Mouse (Mus musculus): ENCODE results near the gene Gm13030. TPM values are rescaled to one million over a fixed set of nuclear protein-coding genes. Genes with fewer than 3 reads are reported as not detected.

Gm13030 gene
- polyA plus RNA-seq, 1 experiment: not detected

GRCm38 (mm10) chr4:138858446-138858845 lies 15.3 kb downstream of the Gm13030 start:
- no peak for TF ChIP-seq POLR2A (IDR thresholded peaks at IDR 0.05; ENCODE audit: control insufficient read depth, low read depth, low read length)
- TF ChIP-seq CTCF (IDR thresholded peaks at IDR 0.05; ENCODE audit: control insufficient read depth, insufficient read depth, insufficient replicate concordance, low read depth, low read length): 0 out of 2 replicates have a peak, but pooled peaks have one; percentile 4
- Histone ChIP-seq H3K36me3 (ENCODE audit: control insufficient read depth, insufficient read depth, low read length) (no peaks in the 10 kb centered on the region), H3K27me3 (ENCODE audit: control insufficient read depth, insufficient read depth, low read length) (no peaks in the 10 kb centered on the region), H3K27ac (ENCODE audit: control insufficient read depth, insufficient read depth, low read depth, low read length) (no peak overlapping the region), H3K4me1 (ENCODE audit: control insufficient read depth, insufficient read depth, low read length) (peaks cover 3% of the 10 kb centered on the region), H3K4me3 (ENCODE audit: control insufficient read depth, low read depth, low read length) (no peak overlapping the region)

- H3K4me1 ChIP-seq (ENCODE audit: control insufficient read depth, insufficient read depth, low read length): no peaks in the 10 kb centered on the region
- H3K4me3 ChIP-seq (ENCODE audit: control insufficient read depth, low read depth, low read length): no peak overlapping the region
- TF ChIP-seq CTCF (IDR thresholded peaks at IDR 0.05; ENCODE audit: control insufficient read depth, insufficient read depth, insufficient replicate concordance, low read depth, low read length): no peak
- TF ChIP-seq POLR2A (IDR thresholded peaks at IDR 0.05; ENCODE audit: control insufficient read depth, low read depth, low read length): no peak
- H3K36me3 ChIP-seq (ENCODE audit: control insufficient read depth, insufficient read depth, low read length): no peaks in the 10 kb centered on the region
- no peaks in the 10 kb centered on the region for H3K27me3 ChIP-seq (ENCODE audit: control insufficient read depth, insufficient read depth, low read length)
- no peak overlapping the region for H3K27ac ChIP-seq (ENCODE audit: control insufficient read depth, insufficient read depth, low read depth, low read length)
Observed at GRCm38 (mm10) chr4:138857576-138857975, 16.2 kb downstream of the Gm13030 start.

DNA sequence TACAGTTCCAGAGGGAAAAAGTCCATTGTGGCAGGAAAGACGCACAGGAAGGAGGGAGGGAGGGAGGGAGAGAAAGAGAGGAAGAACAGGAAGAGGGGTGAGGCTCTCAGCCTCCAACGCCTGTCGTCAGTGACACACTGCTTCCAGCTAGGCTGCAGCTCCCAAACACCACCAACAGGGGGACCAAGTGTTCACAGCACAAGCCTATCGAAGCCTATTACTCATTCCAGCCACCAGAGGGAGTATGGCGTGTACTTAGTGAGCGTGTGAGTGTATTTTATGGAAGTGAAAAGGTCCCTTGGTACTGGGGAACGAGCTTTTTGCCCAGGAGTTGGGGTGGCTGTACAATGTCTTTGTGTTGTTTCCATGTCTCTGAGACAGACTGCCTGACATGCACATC lies 17.3 kb downstream of the Gm13030 start:
- no peaks in the 10 kb centered on the region for H3K27me3 ChIP-seq (ENCODE audit: control insufficient read depth, insufficient read depth, low read length)
- no peaks in the 10 kb centered on the region for H3K36me3 ChIP-seq (ENCODE audit: control insufficient read depth, insufficient read depth, low read length)
- H3K27ac ChIP-seq (ENCODE audit: control insufficient read depth, insufficient read depth, low read depth, low read length): no peak overlapping the region
- no peaks in the 10 kb centered on the region for H3K4me1 ChIP-seq (ENCODE audit: control insufficient read depth, insufficient read depth, low read length)
- TF ChIP-seq POLR2A (IDR thresholded peaks at IDR 0.05; ENCODE audit: control insufficient read depth, low read depth, low read length) (no peak), CTCF (IDR thresholded peaks at IDR 0.05; ENCODE audit: control insufficient read depth, insufficient read depth, insufficient replicate concordance, low read depth, low read length) (peak; percentile 92; the same call in 1 of the 2 replicates)
- no peak overlapping the region for H3K4me3 ChIP-seq (ENCODE audit: control insufficient read depth, low read depth, low read length)

- Histone ChIP-seq H3K27me3 (ENCODE audit: control insufficient read depth, insufficient read depth, low read length) (no peaks in the 10 kb centered on the region), H3K36me3 (ENCODE audit: control insufficient read depth, insufficient read depth, low read length) (no peaks in the 10 kb centered on the region), H3K4me1 (ENCODE audit: control insufficient read depth, insufficient read depth, low read length) (no peaks in the 10 kb centered on the region), H3K27ac (ENCODE audit: control insufficient read depth, insufficient read depth, low read depth, low read length) (no peak overlapping the region), H3K4me3 (ENCODE audit: control insufficient read depth, low read depth, low read length) (no peak overlapping the region)
- TF ChIP-seq POLR2A (IDR thresholded peaks at IDR 0.05; ENCODE audit: control insufficient read depth, low read depth, low read length) (no peak), CTCF (IDR thresholded peaks at IDR 0.05; ENCODE audit: control insufficient read depth, insufficient read depth, insufficient replicate concordance, low read depth, low read length) (no peak)
Observed at GRCm38 (mm10) chr4:138855092-138855632, 18.6 kb downstream of the Gm13030 start.

- no peaks in the 10 kb centered on the region for H3K4me1 ChIP-seq (ENCODE audit: control insufficient read depth, insufficient read depth, low read length)
- H3K36me3 ChIP-seq (ENCODE audit: control insufficient read depth, insufficient read depth, low read length): no peaks in the 10 kb centered on the region
- no peak overlapping the region for H3K27ac ChIP-seq (ENCODE audit: control insufficient read depth, insufficient read depth, low read depth, low read length)
- TF ChIP-seq CTCF (IDR thresholded peaks at IDR 0.05; ENCODE audit: control insufficient read depth, insufficient read depth, insufficient replicate concordance, low read depth, low read length) (no peak), POLR2A (IDR thresholded peaks at IDR 0.05; ENCODE audit: control insufficient read depth, low read depth, low read length) (no peak)
- no peak overlapping the region for H3K4me3 ChIP-seq (ENCODE audit: control insufficient read depth, low read depth, low read length)
- H3K27me3 ChIP-seq (ENCODE audit: control insufficient read depth, insufficient read depth, low read length): no peaks in the 10 kb centered on the region
Observed at GRCm38 (mm10) chr4:138852961-138853360, 20.8 kb downstream of the Gm13030 start.

GRCm38 (mm10) chr4:138851463-138851862 lies 22.3 kb downstream of the Gm13030 start:
- TF ChIP-seq CTCF (IDR thresholded peaks at IDR 0.05; ENCODE audit: control insufficient read depth, insufficient read depth, insufficient replicate concordance, low read depth, low read length): peak; percentile 93; the same call in 1 of the 2 replicates
- no peak for TF ChIP-seq POLR2A (IDR thresholded peaks at IDR 0.05; ENCODE audit: control insufficient read depth, low read depth, low read length)
- no peaks in the 10 kb centered on the region for H3K36me3 ChIP-seq (ENCODE audit: control insufficient read depth, insufficient read depth, low read length)
- no peak overlapping the region for H3K4me3 ChIP-seq (ENCODE audit: control insufficient read depth, low read depth, low read length)
- H3K4me1 ChIP-seq (ENCODE audit: control insufficient read depth, insufficient read depth, low read length): no peaks in the 10 kb centered on the region
- H3K27ac ChIP-seq (ENCODE audit: control insufficient read depth, insufficient read depth, low read depth, low read length): no peak overlapping the region
- no peaks in the 10 kb centered on the region for H3K27me3 ChIP-seq (ENCODE audit: control insufficient read depth, insufficient read depth, low read length)

DNA sequence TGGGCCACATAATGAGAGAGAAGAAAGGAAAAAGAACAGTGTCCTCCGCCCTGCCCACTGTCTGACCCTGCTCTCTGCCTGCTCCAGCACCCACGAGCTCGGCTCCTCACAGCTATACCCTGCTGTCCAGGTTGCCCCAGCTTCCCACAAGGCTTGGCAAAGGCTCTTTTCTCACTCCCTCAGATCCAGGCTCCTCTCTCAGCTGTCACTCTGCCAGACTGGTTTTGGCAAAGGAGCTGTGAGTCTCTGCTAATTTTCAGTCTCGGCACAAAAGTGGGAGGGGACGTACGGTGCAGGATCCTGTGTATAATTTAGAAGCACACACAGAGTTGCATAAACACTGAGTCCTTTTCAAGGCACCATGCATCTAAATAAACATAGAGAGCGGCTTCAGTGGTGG lies 32.4 kb downstream of the Gm13030 start:
- no peak for TF ChIP-seq POLR2A (IDR thresholded peaks at IDR 0.05; ENCODE audit: control insufficient read depth, low read depth, low read length)
- TF ChIP-seq CTCF (IDR thresholded peaks at IDR 0.05; ENCODE audit: control insufficient read depth, insufficient read depth, insufficient replicate concordance, low read depth, low read length): no peak
- H3K27me3 ChIP-seq (ENCODE audit: control insufficient read depth, insufficient read depth, low read length): no peaks in the 10 kb centered on the region
- H3K27ac ChIP-seq (ENCODE audit: control insufficient read depth, insufficient read depth, low read depth, low read length): no peak overlapping the region
- no peak overlapping the region for H3K4me3 ChIP-seq (ENCODE audit: control insufficient read depth, low read depth, low read length)
- no peaks in the 10 kb centered on the region for H3K4me1 ChIP-seq (ENCODE audit: control insufficient read depth, insufficient read depth, low read length)
- H3K36me3 ChIP-seq (ENCODE audit: control insufficient read depth, insufficient read depth, low read length): no peaks in the 10 kb centered on the region
